Mouse (Mus musculus) heart, embryonic 15.5 days (tissue): Measurements from ENCODE around the gene Dnajb6. TPM values are rescaled to one million over a fixed set of nuclear protein-coding genes. Genes with fewer than 3 reads are reported as not detected.
"Not testable (repeated sequence)": the region's sequence is repeated elsewhere in the genome, so short reads cannot be mapped to it uniquely, and the experiment has no call there.

ENCODE experiments used
- ATAC-seq: fragments of 200-750 bp; cut with Nextera tagmentation; replicated peaks from 2 replicates; pipeline ENCODE4 v1.8.0; 2017; ENCODE audit warnings: low read depth, moderate TSS enrichment; ENCODE audit not compliant: insufficient number of reproducible peaks, insufficient read depth, low FRiP score
- H3K27ac ChIP-seq: fragments of 300-500 bp; sonication (generic); 2 replicates; pipeline ENCODE4 v1.5.1; 2015; ENCODE audit warnings: mild to moderate bottlenecking, inconsistent platforms
- H3K27me3 ChIP-seq: fragments of 300-500 bp; sonication (generic); 2 replicates; pipeline ENCODE4 v1.6.1; 2015; ENCODE audit warnings: inconsistent platforms
- H3K36me3 ChIP-seq: fragments of 300-500 bp; sonication (generic); 2 replicates; pipeline ENCODE4 v1.6.1; 2015; ENCODE audit warnings: mild to moderate bottlenecking, inconsistent platforms
- H3K4me1 ChIP-seq: fragments of 300-500 bp; sonication (generic); replicated peaks from 2 replicates; pipeline ENCODE4 v1.6.1; 2015; ENCODE audit warnings: inconsistent platforms
- H3K4me2 ChIP-seq: fragments of 300-500 bp; sonication (generic); 2 replicates; pipeline ENCODE4 v1.6.1; 2015; ENCODE audit warnings: inconsistent platforms, mild to moderate bottlenecking, moderate library complexity
- H3K4me3 ChIP-seq: fragments of 300-500 bp; sonication (generic); 2 replicates; pipeline ENCODE4 v1.5.1; 2015; ENCODE audit warnings: mild to moderate bottlenecking, inconsistent platforms
- H3K9ac ChIP-seq: fragments of 300-500 bp; sonication (generic); 2 replicates; pipeline ENCODE4 v1.6.1; 2015; ENCODE audit warnings: mild to moderate bottlenecking, inconsistent platforms
- H3K9me3 ChIP-seq: fragments of 300-500 bp; sonication (generic); replicated peaks from 2 replicates; pipeline ENCODE4 v1.6.1; 2016; ENCODE audit warnings: inconsistent platforms
- WGBS: fragments of 180-500 bp; shearing (Covaris S2); methylation state at CpG from one replicate; pipeline ENCODE4 v1.1.7; 2015; ENCODE audit warnings: mixed read lengths; 5-methylcytosine and 5-hydroxymethylcytosine counted together
- polyA plus RNA-seq: library from polyadenylated mRNA; unstranded; fragments of >200 nt; fragmentation: Nextera tagmentation; extraction: Ambion mirVana; gene quantifications from 2 replicates; pipeline ENCODE4 v1.2.1, GENCODE M21; 2015

Gene Dnajb6
- polyA plus RNA-seq, 1 experiment from 2014 or later: 93.2 TPM

GRCm38 (mm10) chr5:29808940-29809339 lies 73.5 kb downstream of the Dnajb6 start:
- ATAC-seq: no peak
- Histone ChIP-seq H3K36me3 (no peaks in the 10 kb centered on the region), H3K4me2 (no peak overlapping the region), H3K9ac (no peak overlapping the region), H3K27me3 (no peaks in the 10 kb centered on the region), H3K9me3 (no peaks in the 10 kb centered on the region), H3K4me3 (no peak overlapping the region), H3K4me1 (no peaks in the 10 kb centered on the region), H3K27ac (no peak overlapping the region)
- 90% methylated on average over 1 of the region's 1 CpGs for WGBS

GRCm38 (mm10) chr5:29811377-29811921 lies 76.0 kb downstream of the Dnajb6 start:
- not testable (repeated sequence) for H3K9me3 ChIP-seq, H3K36me3 ChIP-seq, H3K4me2 ChIP-seq, H3K9ac ChIP-seq, H3K4me1 ChIP-seq, H3K4me3 ChIP-seq, ATAC-seq, H3K27me3 ChIP-seq, H3K27ac ChIP-seq
- WGBS: 83% methylated on average over 7 of the region's 7 CpGs

DNA sequence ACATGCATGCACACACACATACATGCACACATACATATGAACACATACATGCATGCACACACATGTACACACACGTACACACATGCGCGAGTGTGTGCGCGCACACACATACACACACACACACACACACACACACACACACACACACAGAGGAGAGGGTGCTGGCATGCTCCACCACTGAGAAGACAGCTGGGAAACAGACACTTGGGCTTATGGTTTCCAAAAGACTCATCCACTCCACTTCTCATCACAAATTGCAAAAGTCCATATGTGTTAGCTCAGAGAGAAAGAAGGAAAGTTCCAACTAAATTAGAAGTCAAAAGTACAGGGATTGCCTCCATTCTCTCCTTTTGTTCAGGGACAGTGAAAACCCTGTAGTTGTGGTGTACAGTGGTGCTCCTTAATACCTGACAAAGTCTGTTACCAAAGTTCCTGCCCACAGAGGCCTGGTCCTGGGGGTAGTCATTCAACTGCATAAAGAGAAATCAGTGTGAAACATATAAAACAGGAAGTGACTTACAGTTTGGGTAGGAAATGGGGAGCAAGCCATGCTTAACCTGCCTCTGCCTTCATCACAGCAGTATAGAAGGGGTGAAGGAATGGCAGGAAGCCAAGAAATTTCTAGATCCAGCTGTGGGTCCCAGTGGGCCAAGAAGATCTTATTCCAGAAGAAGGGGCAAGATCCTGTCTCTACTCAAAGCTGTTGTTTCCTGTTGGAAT lies 81.2 kb downstream of the Dnajb6 start:
- ATAC-seq: no peak
- Histone ChIP-seq H3K27ac (no peak overlapping the region), H3K9ac (no peak overlapping the region), H3K36me3 (no peaks in the 10 kb centered on the region), H3K27me3 (no peaks in the 10 kb centered on the region), H3K4me2 (no peak overlapping the region), H3K9me3 (no peaks in the 10 kb centered on the region), H3K4me1 (no peaks in the 10 kb centered on the region), H3K4me3 (no peak overlapping the region)
- 96% methylated on average over 5 of the region's 5 CpGs for WGBS

- no peak overlapping the region for H3K27ac ChIP-seq
- no peaks in the 10 kb centered on the region for H3K4me1 ChIP-seq
- WGBS: 78% methylated on average over 5 of the region's 5 CpGs
- no peaks in the 10 kb centered on the region for H3K9me3 ChIP-seq
- no peak overlapping the region for H3K4me3 ChIP-seq
- no peak for ATAC-seq
- H3K27me3 ChIP-seq: no peaks in the 10 kb centered on the region
- H3K4me2 ChIP-seq: no peak overlapping the region
- no peaks in the 10 kb centered on the region for H3K36me3 ChIP-seq
- no peak overlapping the region for H3K9ac ChIP-seq
Observed at GRCm38 (mm10) chr5:29817400-29817799, 81.9 kb downstream of the Dnajb6 start.

DNA sequence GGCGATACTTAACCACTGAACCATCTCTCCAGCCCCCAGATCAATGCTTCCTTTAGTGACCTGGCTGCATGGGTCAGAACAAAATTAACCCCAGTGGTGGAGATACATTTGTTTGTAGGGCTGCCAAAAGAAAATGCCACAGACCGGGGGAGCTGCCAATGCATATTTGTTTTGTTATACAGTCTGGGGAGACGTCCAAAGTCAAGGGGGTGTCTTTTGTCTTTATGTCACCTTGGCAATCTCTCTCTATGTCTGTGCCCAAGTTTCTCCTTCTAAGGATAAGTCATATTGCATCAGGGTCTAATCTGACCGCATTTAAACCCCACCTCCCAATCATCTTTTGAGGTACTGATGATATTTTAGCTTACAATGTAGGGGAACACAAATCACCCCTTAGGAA lies 82.8 kb downstream of the Dnajb6 start:
- no peak for ATAC-seq
- no peak overlapping the region for H3K4me2 ChIP-seq
- H3K9ac ChIP-seq: no peak overlapping the region
- no peaks in the 10 kb centered on the region for H3K27me3 ChIP-seq
- H3K4me3 ChIP-seq: no peak overlapping the region
- H3K9me3 ChIP-seq: no peaks in the 10 kb centered on the region
- H3K27ac ChIP-seq: no peak overlapping the region
- 65% methylated on average over 4 of the region's 4 CpGs for WGBS
- H3K36me3 ChIP-seq: no peaks in the 10 kb centered on the region
- no peaks in the 10 kb centered on the region for H3K4me1 ChIP-seq

GRCm38 (mm10) chr5:29824796-29825195 lies 89.3 kb downstream of the Dnajb6 start:
- Histone ChIP-seq H3K27ac (no peak overlapping the region), H3K36me3 (no peaks in the 10 kb centered on the region), H3K4me1 (peaks cover 5% of the 10 kb centered on the region; the same call in 1 of the 2 replicates), H3K9ac (no peak overlapping the region), H3K4me3 (no peak overlapping the region), H3K4me2 (no peak overlapping the region), H3K27me3 (no peaks in the 10 kb centered on the region), H3K9me3 (no peaks in the 10 kb centered on the region)
- 30% methylated on average over 3 of the region's 3 CpGs for WGBS
- ATAC-seq: no peak

DNA sequence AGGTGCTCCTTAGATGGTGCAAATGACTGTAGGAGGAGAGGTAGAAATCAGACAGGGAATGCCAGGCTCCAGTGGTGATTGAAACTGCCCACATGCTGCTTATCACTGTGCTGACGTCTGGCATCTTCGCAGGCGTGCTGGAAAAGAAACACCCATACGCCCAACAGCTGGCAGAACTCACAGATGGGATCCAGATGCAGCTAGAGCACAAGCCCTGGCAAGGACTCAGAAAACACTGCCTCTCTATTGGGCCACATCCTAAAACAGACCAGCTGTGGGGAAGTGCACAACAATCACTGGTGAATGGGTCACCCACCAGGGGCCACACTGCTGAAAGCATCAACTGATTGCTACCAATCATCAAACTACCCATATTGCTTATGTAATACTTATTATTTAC lies 91.3 kb downstream of the Dnajb6 start:
- 29% methylated on average over 4 of the region's 4 CpGs for WGBS
- Histone ChIP-seq H3K9me3 (no peaks in the 10 kb centered on the region), H3K4me1 (peaks cover 5% of the 10 kb centered on the region; the same call in 1 of the 2 replicates), H3K27me3 (no peaks in the 10 kb centered on the region), H3K9ac (no peak overlapping the region), H3K36me3 (no peaks in the 10 kb centered on the region), H3K4me3 (no peak overlapping the region), H3K27ac (no peak overlapping the region), H3K4me2 (no peak overlapping the region)
- peak; percentile 50; the same call in 1 of the 2 replicates for ATAC-seq

- WGBS: 30% methylated on average over 3 of the region's 3 CpGs
- peak; percentile 53; the same call in 1 of the 2 replicates for ATAC-seq
Observed at GRCm38 (mm10) chr5:29842444-29843166, 107.1 kb downstream of the Dnajb6 start.

DNA sequence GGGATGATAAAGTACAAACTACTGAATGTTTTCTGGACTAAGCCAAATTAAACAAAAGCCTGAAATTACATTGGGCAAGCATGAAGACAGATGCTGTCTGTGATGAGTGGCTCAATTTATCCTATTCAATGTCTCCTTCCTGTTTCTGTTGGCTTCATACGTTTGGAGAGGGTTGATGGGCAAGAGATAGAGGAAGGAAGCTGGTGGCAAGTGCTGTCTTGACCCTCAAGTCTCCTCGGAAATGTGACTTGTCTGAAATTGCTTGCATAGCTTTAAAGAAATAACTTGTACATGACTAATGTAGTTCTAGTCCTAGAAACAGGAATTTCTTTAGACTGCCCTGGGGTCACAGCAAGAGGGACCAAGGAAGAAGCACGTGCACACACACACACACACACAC lies 109.5 kb downstream of the Dnajb6 start:
- H3K4me3 ChIP-seq: no peak overlapping the region
- 29% methylated on average over 3 of the region's 3 CpGs for WGBS
- no peak for ATAC-seq
- H3K9ac ChIP-seq: no peak overlapping the region
- H3K4me2 ChIP-seq: no peak overlapping the region
- no peak overlapping the region for H3K27ac ChIP-seq
- peaks cover 6% of the 10 kb centered on the region; the same call in 1 of the 2 replicates for H3K4me1 ChIP-seq
- no peaks in the 10 kb centered on the region for H3K9me3 ChIP-seq
- no peaks in the 10 kb centered on the region for H3K36me3 ChIP-seq
- no peaks in the 10 kb centered on the region for H3K27me3 ChIP-seq

More at GRCm38 (mm10) chr5:29842444-29843166, 107.1 kb downstream of the Dnajb6 start:
- Histone ChIP-seq H3K27me3 (no peaks in the 10 kb centered on the region), H3K27ac (peak overlapping the region; percentile 40; the same call in 1 of the 2 replicates), H3K4me1 (peaks cover 6% of the 10 kb centered on the region; the same call in 1 of the 2 replicates), H3K9ac (no peak overlapping the region), H3K4me3 (no peak overlapping the region), H3K36me3 (no peaks in the 10 kb centered on the region), H3K4me2 (no peak overlapping the region), H3K9me3 (no peaks in the 10 kb centered on the region)

DNA sequence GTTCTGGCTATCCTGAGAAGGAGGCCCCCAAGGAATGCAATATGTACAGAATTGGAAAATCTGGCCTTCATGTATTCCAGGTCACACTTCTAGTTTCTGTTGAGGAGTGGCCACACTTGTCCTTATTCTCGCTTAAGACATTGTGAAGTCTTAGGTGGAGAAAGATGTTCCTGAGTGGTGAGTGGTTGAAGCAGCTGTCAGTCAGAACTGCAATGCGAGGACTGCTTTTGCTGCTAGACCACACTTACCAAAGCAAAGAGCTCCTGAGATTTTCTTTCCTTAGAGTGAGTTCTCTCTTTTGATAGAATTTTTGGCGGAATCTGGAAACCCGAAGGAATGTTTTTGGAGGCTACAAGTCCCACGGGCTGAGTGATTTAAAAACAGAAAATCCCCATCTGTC lies 112.0 kb downstream of the Dnajb6 start:
- H3K9me3 ChIP-seq: no peaks in the 10 kb centered on the region
- no peak overlapping the region for H3K27ac ChIP-seq
- H3K27me3 ChIP-seq: no peaks in the 10 kb centered on the region
- H3K4me1 ChIP-seq: peaks cover 5% of the 10 kb centered on the region; the same call in 1 of the 2 replicates
- WGBS: 72% methylated on average over 5 of the region's 5 CpGs
- H3K4me3 ChIP-seq: no peak overlapping the region
- no peak overlapping the region for H3K9ac ChIP-seq
- no peaks in the 10 kb centered on the region for H3K36me3 ChIP-seq
- ATAC-seq: no peak
- no peak overlapping the region for H3K4me2 ChIP-seq

GRCm38 (mm10) chr5:29848091-29848490 lies 112.6 kb downstream of the Dnajb6 start:
- Histone ChIP-seq H3K4me1 (no peaks in the 10 kb centered on the region), H3K27me3 (no peaks in the 10 kb centered on the region), H3K9me3 (no peaks in the 10 kb centered on the region), H3K27ac (no peak overlapping the region), H3K9ac (no peak overlapping the region), H3K4me3 (no peak overlapping the region), H3K4me2 (no peak overlapping the region), H3K36me3 (no peaks in the 10 kb centered on the region)
- 65% methylated on average over 2 of the region's 2 CpGs for WGBS
- no peak for ATAC-seq
